Mouse (Mus musculus) myocyte (in vitro differentiated cells): Measurements from ENCODE around the gene Cldn15.

ENCODE experiments used
- CEBPB ChIP-seq: IDR thresholded peaks from 2 replicates; pipeline ENCODE4 v1.6.1; 2011; ENCODE audit warnings: mild to moderate bottlenecking, moderate library complexity; ENCODE audit not compliant: poor library complexity, insufficient read depth, severe bottlenecking
- MAX ChIP-seq: IDR thresholded peaks from one replicate; pipeline ENCODE4 v1.6.1; 2011; ENCODE audit warnings: low read depth, mild to moderate bottlenecking, control low read depth
- MYOD1 ChIP-seq, 3 experiments: IDR thresholded peaks; one replicate each; pipeline ENCODE4 v1.6.1; 2011; ENCODE audit warnings: control low read depth in 2 of 3, low read depth in 2 of 3, mild to moderate bottlenecking in 2 of 3, moderate library complexity in 1 of 3; ENCODE audit not compliant: insufficient read length in 2 of 3, control insufficient read depth in 1 of 3
- MYOG ChIP-seq, 3 experiments: IDR thresholded peaks; one replicate each; pipeline ENCODE4 v1.6.1; 2011; ENCODE audit warnings: control low read depth in 2 of 3, low read depth in 2 of 3, mild to moderate bottlenecking in 2 of 3; ENCODE audit not compliant: insufficient read length in 2 of 3, control insufficient read depth in 1 of 3, insufficient read depth in 1 of 3
- POLR2A ChIP-seq: IDR thresholded peaks from one replicate; pipeline ENCODE4 v1.6.1; 2011; ENCODE audit warnings: low read depth, mild to moderate bottlenecking, control low read depth, moderate library complexity; ENCODE audit not compliant: insufficient read length
- POLR2AphosphoS2 ChIP-seq: IDR thresholded peaks from one replicate; pipeline ENCODE4 v1.6.1; 2011; ENCODE audit warnings: low read depth, control low read depth; ENCODE audit not compliant: insufficient read length
- TCF12 ChIP-seq: IDR thresholded peaks from one replicate; pipeline ENCODE4 v1.6.1; 2011; ENCODE audit warnings: mild to moderate bottlenecking, control low read depth; ENCODE audit not compliant: poor library complexity, insufficient read depth, severe bottlenecking
- TCF3 ChIP-seq: IDR thresholded peaks from one replicate; pipeline ENCODE4 v1.6.1; 2011; ENCODE audit warnings: low read depth, control low read depth; ENCODE audit not compliant: insufficient read length
- USF1 ChIP-seq: IDR thresholded peaks from one replicate; pipeline ENCODE4 v1.6.1; 2011; ENCODE audit warnings: low read depth, mild to moderate bottlenecking, control low read depth, moderate library complexity

DNA sequence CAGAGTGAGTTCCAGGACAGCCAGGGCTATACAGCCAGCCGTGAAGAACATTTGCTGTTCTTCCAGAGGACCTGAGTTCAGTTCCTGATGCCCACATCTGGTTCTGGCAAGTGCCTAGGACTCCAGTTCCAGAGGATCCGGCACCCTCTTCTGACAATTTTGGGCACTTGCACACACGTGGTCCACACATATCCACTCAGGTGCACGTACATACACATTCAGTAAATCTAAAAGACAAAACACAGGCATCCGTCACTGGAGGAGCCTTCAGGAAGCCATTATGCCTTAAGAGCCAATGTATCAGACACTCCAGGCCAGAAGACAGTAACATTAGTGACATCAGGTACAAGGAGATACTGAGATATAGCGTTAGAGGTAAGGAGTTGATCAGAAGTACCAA, 15.9 kb upstream of the Cldn15 start:
- TF ChIP-seq POLR2A, result no peak
- no peak for TF ChIP-seq TCF12
- TF ChIP-seq MYOD1 (IDR thresholded peaks at IDR 0.05; ENCODE audit: control insufficient read depth in 1 of 3, insufficient read length in 2 of 3, low read depth in 2 of 3), result no peak
- TF ChIP-seq MYOG (IDR thresholded peaks at IDR 0.05; ENCODE audit: control insufficient read depth in 1 of 3, insufficient read depth in 1 of 3, insufficient read length in 2 of 3, low read depth in 2 of 3), result no peak
- TF ChIP-seq MAX, result no peak
- TF ChIP-seq POLR2AphosphoS2, result no peak
- TF ChIP-seq TCF3, result no peak
- TF ChIP-seq CEBPB, result no peak
- TF ChIP-seq USF1, result no peak
